Mouse (Mus musculus) layer of hippocampus, adult 2 months (tissue): ENCODE data around the gene Gdpd4. TPM values are rescaled to one million over a fixed set of nuclear protein-coding genes. Genes with fewer than 3 reads are reported as not detected.
A peak's percentile ranks its signal among the peaks of the same experiment; 100 is the strongest.

Experiments used
- DNase-seq, 2 experiments: peaks; one replicate each; pipeline ENCODE4 v3.0.0; 2022; ENCODE audit warnings: low spot score in 2 of 2
- H3K27ac ChIP-seq: fragments of 200-600 bp; 2 replicates; pipeline ENCODE4 v1.8.1; 2022
- H3K4me3 ChIP-seq: fragments of 200-600 bp; 2 replicates; pipeline ENCODE4 v1.8.1; 2022; ENCODE audit warnings: mild to moderate bottlenecking
- CTCF ChIP-seq: fragments of 200-600 bp; conservative IDR thresholded peaks from 2 replicates; pipeline ENCODE4 v1.8.1; 2022; ENCODE audit warnings: antibody characterized with exemption, mild to moderate bottlenecking, moderate library complexity
- long read RNA-seq, 2 experiments: library from polyadenylated mRNA; stranded (forward); transcript quantifications; one replicate each; pipeline ENCODE4 v2.0.0; 2021; ENCODE audit warnings: borderline mapping rate in 2 of 2
- total RNA-seq, 2 experiments: library from RNA; stranded (reverse); gene quantifications; 2 replicates each; pipeline ENCODE4 v1.2.3; 2021

Gdpd4 gene
- not detected for total RNA-seq
- long read RNA-seq, experiment 1: 0 reads
- long read RNA-seq, experiment 2: 0 reads

- Histone ChIP-seq H3K27ac (no peak within 1 kb of the TSS), H3K4me3 (no peak within 1 kb of the TSS)
- TF ChIP-seq CTCF: no peak
- no peak for DNase-seq
Measured at GRCm38 (mm10) chr7:97919742-97920141, at the start of gene Gdpd4. TSS of gene Gdpd4 (plus strand) at chr7:97919955.

- peak; percentile 33 to 52 for DNase-seq
- no peak for TF ChIP-seq CTCF
- Histone ChIP-seq H3K27ac (peak overlapping the region; percentile 24; the same call in 1 of the 2 replicates), H3K4me3 (no peak overlapping the region)
Measured at GRCm38 (mm10) chr7:97872396-97872795, 47.4 kb upstream of the Gdpd4 start.

GRCm38 (mm10) chr7:97873317-97873716 lies 46.4 kb upstream of the Gdpd4 start:
- Histone ChIP-seq H3K4me3 (no peak overlapping the region), H3K27ac (peak overlapping the region; percentile 50)
- DNase-seq: no peak
- TF ChIP-seq CTCF: no peak

GRCm38 (mm10) chr7:97877846-97878538 lies 41.8 kb upstream of the Gdpd4 start:
- no peak for TF ChIP-seq CTCF
- no peak overlapping the region for H3K4me3 ChIP-seq

GRCm38 (mm10) chr7:97911646-97912045 lies 8.1 kb upstream of the Gdpd4 start:
- H3K27ac ChIP-seq: no peak overlapping the region
- no peak for TF ChIP-seq CTCF
- H3K4me3 ChIP-seq: no peak overlapping the region
- DNase-seq: no peak

More at GRCm38 (mm10) chr7:97877846-97878538, 41.8 kb upstream of the Gdpd4 start:
- H3K27ac ChIP-seq: no peak overlapping the region
- no peak for DNase-seq

GRCm38 (mm10) chr7:97914833-97915516 lies 4.8 kb upstream of the Gdpd4 start:
- no peak overlapping the region for H3K4me3 ChIP-seq

GRCm38 (mm10) chr7:97925819-97926218 lies 6.1 kb downstream of the Gdpd4 start:
- no peak for DNase-seq
- TF ChIP-seq CTCF: no peak
- Histone ChIP-seq H3K27ac (no peak overlapping the region), H3K4me3 (no peak overlapping the region)

More at GRCm38 (mm10) chr7:97914833-97915516, 4.8 kb upstream of the Gdpd4 start:
- no peak for TF ChIP-seq CTCF
- peak in 1 of 2 experiments; percentile 34 for DNase-seq
- no peak overlapping the region for H3K27ac ChIP-seq

GRCm38 (mm10) chr7:97926978-97927377 lies 7.2 kb downstream of the Gdpd4 start:
- no peak overlapping the region for H3K27ac ChIP-seq
- no peak for TF ChIP-seq CTCF
- DNase-seq: no peak
- H3K4me3 ChIP-seq: no peak overlapping the region

- no peak overlapping the region for H3K27ac ChIP-seq
- DNase-seq: no peak
- H3K4me3 ChIP-seq: no peak overlapping the region
- no peak for TF ChIP-seq CTCF
Measured at GRCm38 (mm10) chr7:97944485-97944884, 24.7 kb downstream of the Gdpd4 start.

- no peak overlapping the region for H3K4me3 ChIP-seq
- DNase-seq: no peak
- no peak overlapping the region for H3K27ac ChIP-seq
- no peak for TF ChIP-seq CTCF
Measured at GRCm38 (mm10) chr7:97972486-97972885, 52.7 kb downstream of the Gdpd4 start.

GRCm38 (mm10) chr7:97977463-97977862 lies 57.7 kb downstream of the Gdpd4 start:
- no peak overlapping the region for H3K27ac ChIP-seq
- peak; percentile 67 to 69 for DNase-seq
- no peak overlapping the region for H3K4me3 ChIP-seq
- TF ChIP-seq CTCF: peak; percentile 99

GRCm38 (mm10) chr7:97984108-97984834 lies 64.5 kb downstream of the Gdpd4 start:
- Histone ChIP-seq H3K27ac (no peak overlapping the region), H3K4me3 (no peak overlapping the region)
- TF ChIP-seq CTCF: peak; percentile 69
- peak in 1 of 2 experiments; percentile 30 for DNase-seq

GRCm38 (mm10) chr7:98002617-98003016 lies 82.9 kb downstream of the Gdpd4 start:
- H3K27ac ChIP-seq: no peak overlapping the region
- no peak for TF ChIP-seq CTCF
- no peak overlapping the region for H3K4me3 ChIP-seq
- DNase-seq: no peak
